Mouse (Mus musculus) forebrain, postnatal 0 days (tissue): Measurements from ENCODE around the gene Krt76. TPM values are rescaled to one million over a fixed set of nuclear protein-coding genes. Genes with fewer than 3 reads are reported as not detected.

Experiments
- ATAC-seq: fragments of 200-750 bp; cut with Nextera tagmentation; 2 replicates; pipeline ENCODE4 v1.8.0; 2017; ENCODE audit warnings: mild to moderate bottlenecking, moderate library complexity
- DNase-seq: peaks from one replicate; pipeline ENCODE4 v3.0.0-alpha.2; 2015
- H3K27ac ChIP-seq: fragments of 300-500 bp; sonication (generic); 2 replicates; pipeline ENCODE4 v1.5.1; 2014; ENCODE audit warnings: low read depth, mild to moderate bottlenecking, antibody characterized with exemption, low read length, moderate library complexity, mixed read lengths
- H3K27me3 ChIP-seq: fragments of 300-500 bp; sonication (generic); 2 replicates; pipeline ENCODE4 v1.6.1; 2014; ENCODE audit warnings: mild to moderate bottlenecking, low read length, mixed read lengths; ENCODE audit not compliant: insufficient read depth
- H3K36me3 ChIP-seq: fragments of 300-500 bp; sonication (generic); 2 replicates; pipeline ENCODE4 v1.6.1; 2014; ENCODE audit warnings: mild to moderate bottlenecking, moderate library complexity; ENCODE audit not compliant: insufficient read depth
- H3K4me1 ChIP-seq: fragments of 300-500 bp; sonication (generic); 2 replicates; pipeline ENCODE4 v1.6.1; 2014; ENCODE audit warnings: antibody characterized with exemption; ENCODE audit not compliant: insufficient read depth
- H3K4me2 ChIP-seq: fragments of 300-500 bp; sonication (generic); 2 replicates; pipeline ENCODE4 v1.6.1; 2014; ENCODE audit warnings: low read depth, mild to moderate bottlenecking, moderate library complexity
- H3K4me3 ChIP-seq: fragments of 300-500 bp; sonication (generic); 2 replicates; pipeline ENCODE4 v1.5.1; 2014; ENCODE audit warnings: low read depth, low read length, mixed read lengths
- H3K9ac ChIP-seq: fragments of 300-500 bp; sonication (generic); 2 replicates; pipeline ENCODE4 v1.6.1; 2014; ENCODE audit warnings: mild to moderate bottlenecking
- H3K9me3 ChIP-seq: fragments of 300-500 bp; sonication (generic); 2 replicates; pipeline ENCODE4 v1.6.1; 2016; ENCODE audit warnings: low read length
- CTCF ChIP-seq: sonication (generic); IDR thresholded peaks from 2 replicates; pipeline ENCODE4 v1.5.1; 2016; ENCODE audit warnings: antibody characterized with exemption, control low read depth, low read depth
- WGBS: fragments of 180-500 bp; shearing (Covaris S2); extraction: QIAGEN DNeasy Blood & Tissue Kit; methylation state at CpG from one replicate; pipeline ENCODE4 v1.1.7; 2014; 5-methylcytosine and 5-hydroxymethylcytosine counted together
- microRNA-seq, 2 experiments: library from miRNA; unstranded; fragments of <30 nt; microRNA quantifications; one replicate each; pipeline ENCODE4; 2016
- polyA plus RNA-seq: library from polyadenylated mRNA; unstranded; fragments of >200 nt; fragmentation: Nextera tagmentation; extraction: Ambion mirVana; gene quantifications from 2 replicates; pipeline ENCODE4 v1.2.1, GENCODE M21; 2015
- total RNA-seq: library from RNA; depleted of rRNA; stranded (reverse); fragments of >200 nt; gene quantifications from 2 replicates; pipeline ENCODE4 v1.2.3, GENCODE M21; 2014; rRNA removed

Gene Krt76
- total and polyA plus RNA-seq, 2 experiments from 2014 or later = not detected

DNA sequence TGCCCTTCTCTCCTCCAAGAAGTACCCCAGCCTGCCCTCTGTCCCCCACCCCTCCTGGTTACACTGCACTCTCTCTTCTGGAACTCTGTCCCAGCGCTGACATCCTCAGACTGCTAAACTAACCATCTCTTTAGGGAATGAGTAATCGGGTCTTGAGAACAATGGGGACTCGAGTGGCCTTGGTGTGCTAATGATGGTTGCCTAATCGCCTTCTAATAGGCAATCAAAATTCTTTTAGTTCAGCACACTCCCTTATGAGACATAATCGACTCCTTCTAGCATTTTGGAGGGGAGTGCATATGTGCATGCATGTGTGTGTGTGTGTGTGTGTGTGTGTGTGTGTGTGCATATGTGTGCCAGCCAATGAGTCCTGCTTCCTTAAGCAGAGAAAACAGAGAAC, 40.1 kb downstream of the Krt76 start:
- TF ChIP-seq CTCF = no peak
- no peak for DNase-seq

DNA sequence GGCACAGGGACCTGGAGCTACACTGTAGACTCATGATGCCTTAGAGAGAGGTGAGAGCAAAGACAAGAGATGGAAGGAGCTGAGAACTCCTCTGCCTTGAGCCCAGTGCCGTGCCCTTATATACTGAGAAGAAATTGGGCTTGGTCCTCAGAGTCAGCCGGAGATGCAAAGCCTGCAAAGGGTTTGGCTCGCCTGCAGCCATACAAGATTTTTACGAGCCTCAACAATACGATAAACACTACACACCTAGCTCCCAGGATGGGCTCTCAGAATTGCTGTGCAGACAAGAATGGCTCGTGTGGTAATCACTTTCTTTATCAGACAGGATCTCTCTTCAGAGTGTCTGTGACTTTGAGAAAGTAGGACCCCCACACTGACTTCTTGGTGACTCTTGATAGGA, 42.0 kb downstream of the Krt76 start, which contains the start of gene Krt1:
TSS of gene Krt1 (minus strand) at position 101 of the 400 bp plus-strand sequence.
- 88% methylated on average over 6 of the region's 6 CpGs for WGBS
- H3K9ac ChIP-seq = no peak within 1 kb of the TSS
- ATAC-seq (no peak), DNase-seq (no peak)
- no peaks in the 10 kb centered on the region for H3K27me3 ChIP-seq
- H3K9me3 ChIP-seq = no peaks in the 10 kb centered on the region
- H3K4me2 ChIP-seq = no peak within 1 kb of the TSS
- TF ChIP-seq CTCF = no peak
- peaks cover 9% of the 10 kb centered on the region; the same call in 1 of the 2 replicates for H3K4me1 ChIP-seq
- no peaks in the 10 kb centered on the region for H3K36me3 ChIP-seq
- no peak within 1 kb of the TSS for H3K27ac ChIP-seq
- H3K4me3 ChIP-seq = no peak within 1 kb of the TSS

More for the DNA sequence above, 40.1 kb downstream of the Krt76 start:
- H3K27ac ChIP-seq = no peak overlapping the region
- WGBS = 7% methylated on average over 5 of the region's 5 CpGs
- no peaks in the 10 kb centered on the region for H3K36me3 ChIP-seq
- no peak overlapping the region for H3K9ac ChIP-seq
- H3K4me2 ChIP-seq = no peak overlapping the region
- H3K9me3 ChIP-seq = no peaks in the 10 kb centered on the region
- ATAC-seq = no peak
- no peak overlapping the region for H3K4me3 ChIP-seq
- H3K4me1 ChIP-seq = no peaks in the 10 kb centered on the region
- H3K27me3 ChIP-seq = no peaks in the 10 kb centered on the region

DNA sequence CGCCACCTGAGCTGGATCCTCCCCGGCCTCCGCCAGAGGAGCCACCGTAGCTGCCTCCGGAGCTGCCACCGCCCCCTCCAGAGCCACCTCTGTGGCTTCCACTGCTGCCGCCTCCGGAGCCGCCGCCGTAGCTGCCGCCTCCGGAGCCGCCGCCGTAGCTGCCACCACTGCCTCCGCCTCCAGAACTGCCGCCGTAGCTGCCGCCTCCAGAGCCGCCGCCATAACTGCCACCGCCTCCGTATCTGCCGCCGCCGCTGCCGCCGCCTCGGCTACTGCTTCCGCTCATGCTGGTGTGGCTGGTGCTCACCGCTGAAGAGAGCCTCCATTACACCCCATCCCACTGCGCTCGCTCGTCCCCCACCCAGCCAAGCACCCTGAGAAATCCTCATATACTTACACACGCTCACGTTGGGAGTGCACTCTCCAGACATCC, 46.7 kb downstream of the Krt76 start:
- under 1% methylated on average over 34 of the region's 37 CpGs for WGBS
- Histone ChIP-seq H3K9me3 (no peaks in the 10 kb centered on the region), H3K27me3 (no peaks in the 10 kb centered on the region), H3K4me1 (peaks cover 9% of the 10 kb centered on the region; the same call in 1 of the 2 replicates), H3K36me3 (no peaks in the 10 kb centered on the region), H3K4me2 (peak overlapping the region; percentile 69), H3K9ac (peak overlapping the region; percentile 78), H3K27ac (peak overlapping the region; percentile 91), H3K4me3 (peak overlapping the region; percentile 49)
- DNase-seq (peak; percentile 73), ATAC-seq (peak; percentile 90)
- no peak for TF ChIP-seq CTCF

- TF ChIP-seq CTCF = no peak
Measured at GRCm38 (mm10) chr15:101843192-101843591, 49.5 kb downstream of the Krt76 start.

DNA sequence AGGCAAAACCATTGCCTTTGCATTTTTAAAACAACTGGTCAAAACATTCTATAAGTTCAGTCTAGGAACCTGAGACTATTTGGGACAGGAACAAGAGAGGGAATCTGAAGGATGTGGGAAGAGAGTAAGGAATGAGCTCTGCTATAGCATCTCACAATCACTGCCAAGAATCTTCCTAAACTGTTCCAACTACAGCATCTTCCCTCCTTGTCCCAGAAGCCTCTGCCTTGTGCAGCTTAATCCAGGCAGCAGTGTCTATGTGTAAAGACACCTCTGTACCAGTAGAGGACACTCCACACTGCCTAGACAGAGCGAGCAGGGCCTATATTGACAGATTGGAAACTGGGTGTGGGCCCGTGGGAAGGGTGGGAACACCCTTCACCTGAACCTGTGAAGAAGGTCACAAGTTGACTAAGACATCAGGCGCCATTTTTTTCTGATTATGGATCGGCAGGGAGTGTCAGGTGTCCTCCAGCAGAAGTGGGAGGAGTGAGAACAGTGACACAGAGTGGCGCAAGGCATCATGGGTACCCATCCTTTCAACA, 57.9 kb downstream of the Krt76 start:
- 64% methylated on average over 5 of the region's 5 CpGs for WGBS
- H3K4me1 ChIP-seq = no peaks in the 10 kb centered on the region
- H3K36me3 ChIP-seq = no peaks in the 10 kb centered on the region
- no peak overlapping the region for H3K27ac ChIP-seq
- H3K4me2 ChIP-seq = no peak overlapping the region
- no peak overlapping the region for H3K9ac ChIP-seq
- H3K9me3 ChIP-seq = no peaks in the 10 kb centered on the region
- TF ChIP-seq CTCF = peak; percentile 13; the same call in 1 of the 2 replicates
- H3K4me3 ChIP-seq = no peak overlapping the region
- DNase-seq (no peak), ATAC-seq (no peak)
- no peaks in the 10 kb centered on the region for H3K27me3 ChIP-seq

More at GRCm38 (mm10) chr15:101843192-101843591, 49.5 kb downstream of the Krt76 start:
- Histone ChIP-seq H3K9me3 (no peaks in the 10 kb centered on the region), H3K4me2 (no peak overlapping the region), H3K4me1 (peaks cover 9% of the 10 kb centered on the region; the same call in 1 of the 2 replicates), H3K9ac (no peak overlapping the region), H3K27ac (no peak overlapping the region), H3K4me3 (no peak overlapping the region), H3K27me3 (no peaks in the 10 kb centered on the region), H3K36me3 (no peaks in the 10 kb centered on the region)
- WGBS = 60% methylated on average over 9 of the region's 9 CpGs
- ATAC-seq = no peak
- no peak for DNase-seq

Small RNA genes lying within 50 kb of the gene (microRNA-seq; reads per million reads assigned to microRNA genes)
- 0 reads per million in 2 experiments for gene Gm44356

Other genes with a start within 250 kb of the Krt76 start
- not detected in 2 replicates for gene Gm5478, start 245.5 kb downstream of the Krt76 start, total RNA-seq
- gene Gm5478, start 245.5 kb downstream of the Krt76 start, polyA plus RNA-seq = not detected in 2 replicates
- gene Krt6b, start 212.6 kb downstream of the Krt76 start, total RNA-seq = not detected in 2 replicates
- not detected in 2 replicates for gene Krt6b, start 212.6 kb downstream of the Krt76 start, polyA plus RNA-seq
- not detected in 2 replicates for gene Krt6a, start 198.6 kb downstream of the Krt76 start, total RNA-seq
- gene Krt6a, start 198.6 kb downstream of the Krt76 start, polyA plus RNA-seq = not detected in 2 replicates
- gene Krt5, start 180.0 kb downstream of the Krt76 start, total RNA-seq = not detected in 2 replicates
- gene Krt5, start 180.0 kb downstream of the Krt76 start, polyA plus RNA-seq = not detected in 2 replicates
- gene Krt71, start 149.8 kb downstream of the Krt76 start, total RNA-seq = 0.08 and 0.43 TPM in 2 replicates
- gene Krt71, start 149.8 kb downstream of the Krt76 start, polyA plus RNA-seq = not detected in 2 replicates
- gene Krt72, start 106.5 kb downstream of the Krt76 start, total RNA-seq = not detected in 2 replicates
- not detected in 2 replicates for gene Krt72, start 106.5 kb downstream of the Krt76 start, polyA plus RNA-seq
- 0.24 and 0.38 TPM in 2 replicates for gene Krt73, start 90.6 kb downstream of the Krt76 start, total RNA-seq
- gene Krt73, start 90.6 kb downstream of the Krt76 start, polyA plus RNA-seq = 0.54 and 0.69 TPM in 2 replicates
- gene Krt2, start 74.8 kb downstream of the Krt76 start, total RNA-seq = 0.15 and 0.29 TPM in 2 replicates
- 0.05 and 0.11 TPM in 2 replicates for gene Krt2, start 74.8 kb downstream of the Krt76 start, polyA plus RNA-seq
- gene Krt1, start 42.1 kb downstream of the Krt76 start, total RNA-seq = 9.2 and 12.3 TPM in 2 replicates
- 18.1 and 20.9 TPM in 2 replicates for gene Krt1, start 42.1 kb downstream of the Krt76 start, polyA plus RNA-seq
- gene Krt77, start 23.2 kb downstream of the Krt76 start, total RNA-seq = 3.7 and 7.7 TPM in 2 replicates
- gene Krt77, start 23.2 kb downstream of the Krt76 start, polyA plus RNA-seq = 1.5 and 2.1 TPM in 2 replicates
- gene Krt4, start 31.8 kb upstream of the Krt76 start, total RNA-seq = not detected in 2 replicates
- gene Krt4, start 31.8 kb upstream of the Krt76 start, polyA plus RNA-seq = not detected in 2 replicates
- 0.14 and 0.31 TPM in 2 replicates for gene Krt79, start 47.4 kb upstream of the Krt76 start, total RNA-seq
- gene Krt79, start 47.4 kb upstream of the Krt76 start, polyA plus RNA-seq = 0.34 and 0.44 TPM in 2 replicates
- gene Krt78, start 61.4 kb upstream of the Krt76 start, total RNA-seq = not detected in 2 replicates
- not detected in 2 replicates for gene Krt78, start 61.4 kb upstream of the Krt76 start, polyA plus RNA-seq
- gene Krt8, start 111.6 kb upstream of the Krt76 start, total RNA-seq = 1.5 and 2.2 TPM in 2 replicates
- gene Krt8, start 111.6 kb upstream of the Krt76 start, polyA plus RNA-seq = 3.1 and 3.9 TPM in 2 replicates
- 3.4 and 4.3 TPM in 2 replicates for gene Krt18, start 135.3 kb upstream of the Krt76 start, total RNA-seq
- 7.0 and 9.5 TPM in 2 replicates for gene Krt18, start 135.3 kb upstream of the Krt76 start, polyA plus RNA-seq
- gene Eif4b, start 180.9 kb upstream of the Krt76 start, total RNA-seq = 187 and 194 TPM in 2 replicates
- gene Eif4b, start 180.9 kb upstream of the Krt76 start, polyA plus RNA-seq = 69.7 and 72.8 TPM in 2 replicates
- 7.0 and 8.4 TPM in 2 replicates for gene Tns2, start 207.5 kb upstream of the Krt76 start, total RNA-seq
- 2.8 and 5.0 TPM in 2 replicates for gene Tns2, start 207.5 kb upstream of the Krt76 start, polyA plus RNA-seq
- 90.6 and 110 TPM in 2 replicates for gene Spryd3, start 243.3 kb upstream of the Krt76 start, total RNA-seq
- gene Spryd3, start 243.3 kb upstream of the Krt76 start, polyA plus RNA-seq = 76.5 and 95.6 TPM in 2 replicates